Mouse (Mus musculus) midbrain, embryonic 11.5 days (tissue): ENCODE data around the gene Kcp. TPM values are rescaled to one million over a fixed set of nuclear protein-coding genes. Genes with fewer than 3 reads are reported as not detected.

Experiments used
- ATAC-seq: fragments of 200-750 bp; cut with Nextera tagmentation; 2 replicates; pipeline ENCODE4 v1.8.0; 2017; ENCODE audit warnings: moderate TSS enrichment, moderate library complexity; ENCODE audit not compliant: low FRiP score
- DNase-seq: peaks from one replicate; pipeline ENCODE4 v3.0.0; 2015; ENCODE audit warnings: low spot score; ENCODE audit errors: missing footprints
- H3K27ac ChIP-seq: fragments of 300-500 bp; sonication (generic); 2 replicates; pipeline ENCODE4 v1.5.1; 2014; ENCODE audit warnings: low read depth, low read length
- H3K27me3 ChIP-seq: fragments of 300-500 bp; sonication (generic); 2 replicates; pipeline ENCODE4 v1.6.1; 2014; ENCODE audit warnings: mild to moderate bottlenecking, low read length, moderate library complexity, mixed read lengths; ENCODE audit not compliant: control insufficient read depth, insufficient read depth
- H3K36me3 ChIP-seq: fragments of 300-500 bp; sonication (generic); 2 replicates; pipeline ENCODE4 v1.6.1; 2014; ENCODE audit warnings: mild to moderate bottlenecking, low read length, moderate library complexity, mixed read lengths; ENCODE audit not compliant: control insufficient read depth, insufficient read depth
- H3K4me1 ChIP-seq: fragments of 300-500 bp; sonication (generic); 2 replicates; pipeline ENCODE4 v1.6.1; 2014; ENCODE audit warnings: low read length; ENCODE audit not compliant: control insufficient read depth, insufficient read depth
- H3K4me2 ChIP-seq: fragments of 300-500 bp; sonication (generic); 2 replicates; pipeline ENCODE4 v1.6.1; 2014; ENCODE audit warnings: mild to moderate bottlenecking, moderate library complexity
- H3K4me3 ChIP-seq: fragments of 300-500 bp; sonication (generic); 2 replicates; pipeline ENCODE4 v1.5.1; 2014; ENCODE audit warnings: low read depth, low read length
- H3K9ac ChIP-seq: fragments of 300-500 bp; sonication (generic); 2 replicates; pipeline ENCODE4 v1.6.1; 2014; ENCODE audit warnings: low read length
- H3K9me3 ChIP-seq: fragments of 300-500 bp; sonication (generic); 2 replicates; pipeline ENCODE4 v1.6.1; 2016; ENCODE audit warnings: low read length; ENCODE audit not compliant: control insufficient read depth
- WGBS: fragments of 180-500 bp; shearing (Covaris S2); extraction: QIAGEN DNeasy Blood & Tissue Kit; methylation state at CpG from one replicate; pipeline ENCODE4 v1.1.7; 2014; 5-methylcytosine and 5-hydroxymethylcytosine counted together
- polyA plus RNA-seq: library from polyadenylated mRNA; unstranded; fragments of >200 nt; fragmentation: Nextera tagmentation; extraction: Ambion mirVana; gene quantifications from 2 replicates; pipeline ENCODE4 v1.2.1, GENCODE M21; 2014

The Kcp gene
- polyA plus RNA-seq, 1 experiment from 2014 or later, result 5.6 TPM

DNA sequence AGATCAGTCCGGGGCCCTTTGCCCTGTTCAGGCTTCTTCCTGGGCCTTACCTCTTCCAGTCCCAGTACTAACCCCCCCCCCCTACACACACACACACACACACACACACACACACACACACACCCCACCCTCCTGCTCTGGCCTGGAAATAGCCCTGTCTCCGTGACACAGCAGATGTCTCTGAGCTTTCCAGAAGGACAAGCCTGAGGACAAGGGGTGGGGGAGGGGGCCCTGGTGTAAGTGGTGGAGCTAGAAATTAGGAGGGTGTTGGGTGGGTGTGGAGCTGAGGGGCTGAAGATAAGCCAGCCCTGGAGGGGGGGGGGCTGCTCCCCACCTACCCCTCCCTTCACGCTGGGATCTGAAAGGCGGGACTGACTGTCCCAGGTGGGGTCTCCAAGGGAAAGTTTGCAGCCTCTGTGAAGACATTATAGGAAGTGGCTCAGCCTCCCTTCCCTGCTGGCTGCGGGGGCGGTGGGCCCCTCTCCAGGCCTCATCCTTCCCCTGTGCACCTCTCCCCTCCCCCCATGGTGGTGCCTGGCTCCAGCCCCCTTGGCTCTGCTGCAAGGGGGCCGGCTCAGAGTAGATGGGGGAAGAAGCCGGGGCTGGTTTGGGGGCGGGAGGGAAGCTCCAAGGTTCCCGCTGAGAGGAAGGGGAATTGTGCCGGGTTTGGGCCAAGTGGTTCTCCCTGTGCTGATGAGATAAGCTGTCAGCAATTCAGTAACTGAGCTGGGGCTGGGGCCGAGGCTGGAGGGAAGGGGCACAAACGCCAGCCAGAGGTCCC is 72.7 kb downstream of the Kcp start:
- DNase-seq (peak; percentile 91), ATAC-seq (peak; percentile 49)
- Histone ChIP-seq H3K36me3 (no peaks in the 10 kb centered on the region), H3K4me3 (peak overlapping the region; percentile 11), H3K9ac (peak overlapping the region; percentile 49), H3K27me3 (peaks cover 34% of the 10 kb centered on the region), H3K9me3 (no peaks in the 10 kb centered on the region), H3K4me2 (peak overlapping the region; percentile 36), H3K4me1 (peaks cover 34% of the 10 kb centered on the region), H3K27ac (peak overlapping the region; percentile 40; the same call in 1 of the 2 replicates)
- 3% methylated on average over 13 of the region's 13 CpGs for WGBS

DNA sequence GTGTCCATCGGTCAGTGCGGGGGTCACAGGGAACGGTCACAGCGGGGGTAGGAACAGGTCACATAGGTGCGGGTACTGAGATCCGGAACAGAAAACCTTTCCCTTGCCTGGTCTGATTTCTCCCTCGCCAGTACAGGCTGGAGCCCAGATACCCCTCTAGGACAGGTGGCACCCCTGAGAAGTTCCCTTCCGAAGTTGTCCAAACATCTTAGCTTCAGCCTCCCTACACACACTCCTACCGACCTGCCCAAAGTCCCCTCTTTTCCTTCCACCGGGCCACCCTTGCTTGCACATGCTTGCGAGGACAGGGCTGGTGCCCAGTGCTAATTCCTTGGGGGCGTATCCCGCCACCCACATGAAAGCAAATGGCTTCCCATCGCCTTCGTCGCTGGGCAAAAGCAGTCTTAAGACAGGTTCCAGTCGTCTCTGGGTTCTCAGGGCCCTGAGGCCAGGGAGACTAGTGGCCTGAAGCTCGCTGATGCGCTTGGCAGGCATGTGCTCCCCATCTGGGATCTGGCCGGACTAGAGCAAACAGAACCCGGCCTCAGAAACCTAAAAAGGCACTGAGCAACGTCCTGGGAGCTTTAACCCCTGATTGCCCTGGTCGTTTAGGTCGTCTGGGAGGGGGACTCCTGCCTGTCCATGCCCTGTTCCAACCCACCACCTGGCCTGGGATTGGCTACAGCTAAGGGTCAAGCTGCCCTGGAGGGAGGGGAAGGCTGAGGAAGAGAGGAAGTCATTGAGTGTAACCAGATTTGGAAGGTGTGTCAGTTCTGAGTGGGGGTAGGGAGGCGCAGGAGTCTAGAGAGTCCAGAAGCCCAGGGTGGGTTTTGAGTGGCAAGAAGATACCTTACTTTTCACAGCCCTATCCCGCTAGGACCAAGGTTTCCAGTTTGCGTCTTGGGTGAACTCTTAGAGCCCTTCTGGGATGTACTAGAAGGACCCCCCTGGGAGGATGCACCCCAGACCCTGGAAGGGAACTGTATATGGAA is 73.7 kb downstream of the Kcp start:
- H3K27me3 ChIP-seq, result peaks cover 34% of the 10 kb centered on the region

GRCm38 (mm10) chr6:29433038-29433803 is 74.5 kb downstream of the Kcp start, which contains the start of gene Flnc:
TSS of gene Flnc (plus strand) at chr6:29433256.
- no peaks in the 10 kb centered on the region for H3K36me3 ChIP-seq

More for the DNA sequence above, 73.7 kb downstream of the Kcp start:
- ATAC-seq, result 0 out of 2 replicates have a peak, but pooled peaks have one; percentile 3
- peak; percentile 95 for DNase-seq
- peak overlapping the region; percentile 74 for H3K4me2 ChIP-seq
- peak overlapping the region; percentile 44 for H3K4me3 ChIP-seq
- peak overlapping the region; percentile 53; the same call in 1 of the 2 replicates for H3K9ac ChIP-seq
- H3K36me3 ChIP-seq, result no peaks in the 10 kb centered on the region
- H3K27ac ChIP-seq, result no peak overlapping the region; the same call in 1 of the 2 replicates
- WGBS, result 1% methylated on average over 27 of the region's 27 CpGs
- peaks cover 34% of the 10 kb centered on the region for H3K4me1 ChIP-seq
- H3K9me3 ChIP-seq, result no peaks in the 10 kb centered on the region

GRCm38 (mm10) chr6:29432676-29433037 is 75.1 kb downstream of the Kcp start:
- peaks cover 34% of the 10 kb centered on the region for H3K27me3 ChIP-seq
- no peak for DNase-seq
- peak overlapping the region; percentile 53 for H3K9ac ChIP-seq

More at GRCm38 (mm10) chr6:29433038-29433803, 74.5 kb downstream of the Kcp start, which contains the start of gene Flnc:
- Histone ChIP-seq H3K4me1 (peaks cover 34% of the 10 kb centered on the region), H3K4me2 (peak within 1 kb of the TSS; percentile 74), H3K9ac (peak within 1 kb of the TSS; percentile 53), H3K4me3 (peak within 1 kb of the TSS; percentile 44), H3K27me3 (peaks cover 34% of the 10 kb centered on the region), H3K9me3 (no peaks in the 10 kb centered on the region), H3K27ac (no peak within 1 kb of the TSS)
- WGBS, result under 1% methylated on average over 69 of the region's 77 CpGs
- ATAC-seq (peak; percentile 22), DNase-seq (peak; percentile 94)

GRCm38 (mm10) chr6:29432156-29432555 is 75.6 kb downstream of the Kcp start:
- no peak overlapping the region for H3K4me2 ChIP-seq
- no peak overlapping the region for H3K9ac ChIP-seq
- peaks cover 34% of the 10 kb centered on the region for H3K4me1 ChIP-seq
- peaks cover 34% of the 10 kb centered on the region for H3K27me3 ChIP-seq
- DNase-seq, result no peak
- no peak for ATAC-seq
- H3K36me3 ChIP-seq, result no peaks in the 10 kb centered on the region
- no peaks in the 10 kb centered on the region for H3K9me3 ChIP-seq
- H3K27ac ChIP-seq, result no peak overlapping the region
- H3K4me3 ChIP-seq, result no peak overlapping the region
- 45% methylated on average over 3 of the region's 3 CpGs for WGBS

More at GRCm38 (mm10) chr6:29432676-29433037, 75.1 kb downstream of the Kcp start:
- H3K4me1 ChIP-seq, result peaks cover 34% of the 10 kb centered on the region
- no peaks in the 10 kb centered on the region for H3K36me3 ChIP-seq
- H3K9me3 ChIP-seq, result no peaks in the 10 kb centered on the region
- ATAC-seq, result no peak
- H3K27ac ChIP-seq, result no peak overlapping the region
- H3K4me3 ChIP-seq, result peak overlapping the region; percentile 44
- H3K4me2 ChIP-seq, result peak overlapping the region; percentile 74

GRCm38 (mm10) chr6:29431473-29431872 is 76.3 kb downstream of the Kcp start:
- Histone ChIP-seq H3K27ac (no peak overlapping the region), H3K4me1 (peaks cover 32% of the 10 kb centered on the region), H3K4me3 (no peak overlapping the region), H3K9ac (no peak overlapping the region), H3K4me2 (no peak overlapping the region), H3K9me3 (no peaks in the 10 kb centered on the region), H3K27me3 (peaks cover 34% of the 10 kb centered on the region), H3K36me3 (no peaks in the 10 kb centered on the region)
- DNase-seq (no peak), ATAC-seq (no peak)
- 26% methylated on average over 5 of the region's 5 CpGs for WGBS

DNA sequence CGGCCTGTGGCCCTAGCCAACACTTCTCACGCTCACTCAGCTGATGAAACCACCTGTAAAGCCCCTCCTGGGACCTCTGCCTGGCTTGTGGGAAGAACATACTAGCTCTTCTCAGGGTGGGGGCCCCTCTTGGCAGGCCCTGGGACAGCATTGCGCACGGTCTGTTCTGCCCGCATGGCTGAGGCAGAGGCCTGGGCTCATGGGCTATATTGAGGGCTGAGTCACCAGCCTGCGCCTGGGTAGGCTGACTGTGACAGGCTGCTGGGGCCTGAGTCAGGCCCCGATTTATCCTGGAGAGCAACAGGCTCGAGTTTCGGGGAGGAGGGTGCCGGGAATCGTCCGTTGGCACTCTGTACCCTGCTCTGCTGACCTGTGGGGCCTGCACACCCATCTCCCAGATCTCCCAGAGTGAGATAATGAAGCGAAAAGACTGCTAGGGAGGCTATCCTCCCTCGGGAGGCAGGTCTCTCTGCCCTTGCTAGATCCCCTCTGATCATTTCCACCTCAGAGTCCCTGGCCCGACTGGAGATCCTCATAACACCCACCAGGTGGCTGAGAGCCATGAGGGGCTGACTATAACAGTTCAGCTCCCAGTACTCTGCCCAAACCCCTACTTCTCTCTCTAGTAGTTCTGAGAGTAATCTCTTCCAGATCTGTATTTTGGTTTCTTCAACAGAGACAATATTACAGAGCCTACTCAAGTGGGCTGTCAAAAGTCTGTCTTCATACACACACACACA is 76.9 kb downstream of the Kcp start:
- 52% methylated on average over 15 of the region's 15 CpGs for whole genome bisulfite sequencing
- Histone ChIP-seq H3K27ac (no peak overlapping the region), H3K36me3 (no peaks in the 10 kb centered on the region), H3K27me3 (peaks cover 34% of the 10 kb centered on the region), H3K9ac (no peak overlapping the region), H3K4me1 (peaks cover 26% of the 10 kb centered on the region), H3K4me2 (no peak overlapping the region), H3K4me3 (no peak overlapping the region), H3K9me3 (no peaks in the 10 kb centered on the region)
- no peak for DNase-seq
- no peak for ATAC-seq

GRCm38 (mm10) chr6:29428171-29428570 is 79.6 kb downstream of the Kcp start:
- 49% methylated on average over 4 of the region's 4 CpGs for WGBS
- peaks cover 13% of the 10 kb centered on the region for H3K27me3 ChIP-seq
- H3K36me3 ChIP-seq, result no peaks in the 10 kb centered on the region
- no peak overlapping the region for H3K9ac ChIP-seq
- ATAC-seq (no peak), DNase-seq (no peak)
- H3K4me1 ChIP-seq, result peaks cover 4% of the 10 kb centered on the region; the same call in 1 of the 2 replicates
- H3K4me2 ChIP-seq, result no peak overlapping the region
- H3K27ac ChIP-seq, result no peak overlapping the region
- H3K9me3 ChIP-seq, result no peaks in the 10 kb centered on the region
- no peak overlapping the region for H3K4me3 ChIP-seq
